ENCODE assay signal across 8 mouse cellular contexts in genomic region chr5:122372878-122373277, GRCm38 (mm10). TPM values are rescaled to one million over a fixed set of nuclear protein-coding genes. Genes with fewer than 3 reads are reported as not detected.
A peak's percentile ranks its signal among the peaks of the same experiment; 100 is the strongest.
DNase-seq lines count a peak whose midpoint lies in the region; ATAC-seq and TF ChIP-seq lines count a peak whose summit lies in the region.

No protein-coding gene starts in this region.

- no peak for TF ChIP-seq EP300 in MEL (IDR thresholded peaks at IDR 0.05; ENCODE audit: low read depth in 1 of 2, low read length in 2 of 2)

- 5% methylated on average over 5 of the region's 5 CpGs for WGBS in heart, embryonic 13.5 days
- 6% methylated on average over 5 of the region's 5 CpGs for WGBS in heart, embryonic 16.5 days
- WGBS in macrophage (ENCODE audit: missing documents) = 3% methylated on average over 5 of the region's 5 CpGs

- TF ChIP-seq RAD21 in MEL (IDR thresholded peaks at IDR 0.05; ENCODE audit: low read depth, low read length) = no peak

- H3K79me2 ChIP-seq in MEL (ENCODE audit: control insufficient read depth, insufficient read depth, low read length, poor library complexity) = peaks cover 27% of the 10 kb centered on the region
- H3K79me2 ChIP-seq in macrophage (ENCODE audit: inconsistent target) = peaks cover 14% of the 10 kb centered on the region

- peak overlapping the region; percentile 95 for H3K27ac ChIP-seq in heart, embryonic 13.5 days (replicated peaks)
- peak overlapping the region; percentile 87 for H3K27ac ChIP-seq in MEL (ENCODE audit: control insufficient read depth, low read depth, low read length)
- H3K27ac ChIP-seq in heart, embryonic 16.5 days (ENCODE audit: low read length) = peak overlapping the region; percentile 87
- H3K27ac ChIP-seq in macrophage = peak overlapping the region; percentile 43

- H3K27me3 ChIP-seq in heart, embryonic 13.5 days (replicated peaks) = no peaks in the 10 kb centered on the region
- no peaks in the 10 kb centered on the region for H3K27me3 ChIP-seq in MEL (ENCODE audit: control insufficient read depth in 1 of 2, insufficient read depth in 2 of 2, low read length in 2 of 2)
- H3K27me3 ChIP-seq in heart, embryonic 16.5 days (ENCODE audit: control insufficient read depth, insufficient read depth, low read length) = no peaks in the 10 kb centered on the region

- H3K9ac ChIP-seq in heart, embryonic 13.5 days = peak overlapping the region; percentile 89
- H3K9ac ChIP-seq in MEL (ENCODE audit: control insufficient read depth, low read depth, low read length, poor library complexity, severe bottlenecking) = peak overlapping the region; percentile 84
- peak overlapping the region; percentile 79 for H3K9ac ChIP-seq in heart, embryonic 16.5 days (ENCODE audit: low read length)

- no peak for TF ChIP-seq CTCF in MEL (IDR thresholded peaks at IDR 0.05 in 2 of 3, conservative IDR thresholded peaks at IDR 0.05 in 1 of 3; ENCODE audit: control insufficient read depth in 1 of 3, insufficient read depth in 1 of 3, low read depth in 2 of 3, low read length in 3 of 3, poor library complexity in 1 of 3, severe bottlenecking in 1 of 3)

- ATAC-seq in heart, embryonic 13.5 days (ENCODE audit: extremely low read depth, insufficient number of reproducible peaks, low FRiP score, low TSS enrichment) = no peak
- no peak for ATAC-seq in heart, embryonic 16.5 days (replicated peaks; ENCODE audit: extremely low read depth, insufficient read depth, low FRiP score)

- intact Hi-C loops in heart, postnatal 10 days (cut with DNase I) = no loop called here

- TF ChIP-seq POLR2A in MEL (IDR thresholded peaks at IDR 0.05; ENCODE audit: control insufficient read depth in 1 of 2, insufficient read depth in 1 of 2, low read depth in 1 of 2, low read length in 2 of 2, poor library complexity in 1 of 2) = no peak; a peak in 1 of 4 replicates

- H3K4me3 ChIP-seq in heart, embryonic 13.5 days = peak overlapping the region; percentile 70
- H3K4me3 ChIP-seq in MEL (ENCODE audit: control insufficient read depth in 1 of 2, insufficient read depth in 1 of 2, low read depth in 2 of 2, low read length in 2 of 2) (peak overlapping the region; percentile 81 to 95), macrophage (ENCODE audit: inconsistent target) (peak overlapping the region; percentile 80)
- peak overlapping the region; percentile 91 for H3K4me3 ChIP-seq in heart, embryonic 16.5 days (ENCODE audit: low read length)

- H3K4me2 ChIP-seq in heart, embryonic 13.5 days = peak overlapping the region; percentile 91
- H3K4me2 ChIP-seq in heart, embryonic 16.5 days (ENCODE audit: low read depth, low read length) = peak overlapping the region; percentile 74

- no peaks in the 10 kb centered on the region for H3K9me3 ChIP-seq in heart, embryonic 13.5 days
- no peaks in the 10 kb centered on the region for H3K9me3 ChIP-seq in MEL (replicated peaks; ENCODE audit: insufficient read depth, low read length)
- H3K9me3 ChIP-seq in heart, embryonic 16.5 days (replicated peaks; ENCODE audit: control insufficient read depth, low read length) = no peaks in the 10 kb centered on the region

- no peak for DNase-seq in heart, postnatal 10 days
- DNase-seq in MEL (ENCODE audit: low read depth, low spot score) = no peak
- no peak for DNase-seq in MN1 (ENCODE audit: low spot score)
- DNase-seq in ovary, adult 18-20 months (ENCODE audit: low spot score) = no peak
- no peak for DNase-seq in c-Kit-positive CD71-positive TER-119-positive erythroid progenitor cells, embryonic 14.5 days (ENCODE audit: low spot score)

- peaks cover 55% of the 10 kb centered on the region for H3K36me3 ChIP-seq in heart, embryonic 13.5 days
- H3K36me3 ChIP-seq in MEL (ENCODE audit: control insufficient read depth in 1 of 2, insufficient read depth in 2 of 2, low read length in 2 of 2) = peaks cover 7 to 11% of the 10 kb centered on the region in 2 experiments; a peak in 3 of 4 replicates
- peaks cover 7% of the 10 kb centered on the region for H3K36me3 ChIP-seq in heart, embryonic 16.5 days (ENCODE audit: control insufficient read depth, insufficient read depth)
- peaks cover 2% of the 10 kb centered on the region; the same call in 1 of the 2 replicates for H3K36me3 ChIP-seq in macrophage (ENCODE audit: inconsistent target)

- H3K4me1 ChIP-seq in heart, embryonic 13.5 days = peaks cover 16% of the 10 kb centered on the region
- H3K4me1 ChIP-seq in MEL (ENCODE audit: control insufficient read depth in 1 of 2, insufficient read depth in 2 of 2, low read length in 2 of 2) = peaks cover 0 to 3% of the 10 kb centered on the region in 2 experiments; a peak in 1 of 4 replicates
- peaks cover 11% of the 10 kb centered on the region for H3K4me1 ChIP-seq in heart, embryonic 16.5 days (ENCODE audit: control insufficient read depth, insufficient read depth, low read length)

TF ChIP-seq in MEL, 35 proteins besides CTCF, POLR2A, EP300 and RAD21:
- TF ChIP-seq ZKSCAN1 (IDR thresholded peaks at IDR 0.05; ENCODE audit: low read depth, low read length) (no peak), CHD1 (IDR thresholded peaks at IDR 0.05; ENCODE audit: low read depth, low read length) (0 out of 2 replicates have a peak, but pooled peaks have one; percentile 81)

RNA-seq across cellular contexts. Expression of gene Fam216a, which starts 0.7 kb away (rescaled TPM):
- polyA plus RNA-seq in heart, embryonic 13.5 days (2015; fragmentation: Nextera tagmentation; extraction: Ambion mirVana) = 55.5 and 56.8 TPM in 2 replicates
- 10 to 100 TPM; 17.1 to 22.7 TPM for total RNA-seq in heart, postnatal 10 days (2021)
- 68.9 and 73.8 TPM in 2 replicates for total RNA-seq in MEL (2012; rRNA removed)
- polyA plus RNA-seq in MEL (2012; ENCODE audit: insufficient read depth in 1 of 2, insufficient read length in 2 of 2, low read depth in 1 of 2, low replicate concordance in 2 of 2, missing spikeins in 1 of 2) (100 to 1,000 TPM in 1 of 2 experiments, not detected in 1; 100 TPM), macrophage (2018) (3.7 to 8.8 TPM (median 5.3 TPM) in 3 replicates)
- polyA plus RNA-seq in heart, embryonic 16.5 days (2015; fragmentation: Nextera tagmentation; extraction: Ambion mirVana) = 50.7 and 51.7 TPM in 2 replicates
- 1 to 10 TPM in 18 of 26 experiments, under 1 TPM in 5, not detected in 3; 0.55 to 7.8 (median 1.9) TPM for total RNA-seq in macrophage (2018; cell fraction: chromatin; rRNA removed)
- total RNA-seq in macrophage (2018; cell fraction: cytosol; rRNA removed) = 1 to 10 TPM; 3.1 to 7.5 (median 4.5) TPM
- total RNA-seq in macrophage (2018; cell fraction: nucleus; rRNA removed) = 1 to 10 TPM in 24 of 26 experiments, under 1 TPM in 2; 0.83 to 5.4 (median 2.4) TPM

RNA-seq across cellular contexts. Expression of gene Gpn3, which starts 1.2 kb away (rescaled TPM):
- 54.4 and 59.9 TPM in 2 replicates for polyA plus RNA-seq in heart, embryonic 13.5 days (2015; fragmentation: Nextera tagmentation; extraction: Ambion mirVana)
- 10 to 100 TPM; 24.3 to 25.5 TPM for total RNA-seq in heart, postnatal 10 days (2021)
- total RNA-seq in MEL (2012; rRNA removed) = 81.1 and 85.6 TPM in 2 replicates
- 10 to 100 TPM in 1 of 2 experiments, not detected in 1; 89.9 TPM for polyA plus RNA-seq in MEL (2012; ENCODE audit: insufficient read depth in 1 of 2, insufficient read length in 2 of 2, low read depth in 1 of 2, low replicate concordance in 2 of 2, missing spikeins in 1 of 2)
- 51.3 and 68.6 TPM in 2 replicates for polyA plus RNA-seq in heart, embryonic 16.5 days (2015; fragmentation: Nextera tagmentation; extraction: Ambion mirVana)
- total RNA-seq in macrophage (2018; cell fraction: chromatin; rRNA removed) = 10 to 100 TPM in 15 of 26 experiments, 1 to 10 TPM in 11; 2.5 to 24.2 (median 10.4) TPM
- 10 to 100 TPM in 21 of 26 experiments, 1 to 10 TPM in 5; 8.3 to 17.8 (median 12.5) TPM for total RNA-seq in macrophage (2018; cell fraction: cytosol; rRNA removed)
- 10 to 100 TPM in 10 of 26 experiments, 1 to 10 TPM in 16; 3.8 to 23.8 (median 8.4) TPM for total RNA-seq in macrophage (2018; cell fraction: nucleus; rRNA removed)
- 16.3 to 20.4 TPM (median 16.8 TPM) in 3 replicates for polyA plus RNA-seq in macrophage (2018)

RNA-seq across cellular contexts. Expression of gene Vps29, which starts 18.7 kb away (rescaled TPM):
- polyA plus RNA-seq in heart, embryonic 13.5 days (2015; fragmentation: Nextera tagmentation; extraction: Ambion mirVana) = 214 and 236 TPM in 2 replicates
- 100 to 1,000 TPM; 109 to 122 TPM for total RNA-seq in heart, postnatal 10 days (2021)
- total RNA-seq in MEL (2012; rRNA removed) = 91.9 and 92.1 TPM in 2 replicates
- polyA plus RNA-seq in MEL (2012; ENCODE audit: insufficient read depth in 1 of 2, insufficient read length in 2 of 2, low read depth in 1 of 2, low replicate concordance in 2 of 2, missing spikeins in 1 of 2) = 100 to 1,000 TPM; 101 to 424 TPM
- 198 and 200 TPM in 2 replicates for polyA plus RNA-seq in heart, embryonic 16.5 days (2015; fragmentation: Nextera tagmentation; extraction: Ambion mirVana)
- 100 to 1,000 TPM in 3 of 26 experiments, 10 to 100 TPM in 23; 47.7 to 112 (median 75.0) TPM for total RNA-seq in macrophage (2018; cell fraction: chromatin; rRNA removed)
- 100 to 1,000 TPM; 133 to 192 (median 154) TPM for total RNA-seq in macrophage (2018; cell fraction: cytosol; rRNA removed)
- total RNA-seq in macrophage (2018; cell fraction: nucleus; rRNA removed) = 100 to 1,000 TPM in 7 of 26 experiments, 10 to 100 TPM in 19; 56.8 to 130 (median 86.8) TPM
- polyA plus RNA-seq in macrophage (2018) = 234 to 353 TPM (median 252 TPM) in 3 replicates

RNA-seq across cellular contexts. Expression of gene Arpc3, which starts 18.8 kb away (rescaled TPM):
- polyA plus RNA-seq in heart, embryonic 13.5 days (2015; fragmentation: Nextera tagmentation; extraction: Ambion mirVana) = 99.1 and 114 TPM in 2 replicates
- 100 to 1,000 TPM; 140 to 150 TPM for total RNA-seq in heart, postnatal 10 days (2021)
- 406 and 433 TPM in 2 replicates for total RNA-seq in MEL (2012; rRNA removed)
- polyA plus RNA-seq in MEL (2012; ENCODE audit: insufficient read depth in 1 of 2, insufficient read length in 2 of 2, low read depth in 1 of 2, low replicate concordance in 2 of 2, missing spikeins in 1 of 2) = 1,000 to 10,000 TPM in 1 of 2 experiments, 100 to 1,000 TPM in 1; 365 to 1,109 TPM
- 97.0 and 118 TPM in 2 replicates for polyA plus RNA-seq in heart, embryonic 16.5 days (2015; fragmentation: Nextera tagmentation; extraction: Ambion mirVana)
- 100 to 1,000 TPM; 128 to 449 (median 189) TPM for total RNA-seq in macrophage (2018; cell fraction: chromatin; rRNA removed)
- total RNA-seq in macrophage (2018; cell fraction: cytosol; rRNA removed) = 100 to 1,000 TPM; 567 to 868 (median 701) TPM
- 100 to 1,000 TPM; 137 to 276 (median 167) TPM for total RNA-seq in macrophage (2018; cell fraction: nucleus; rRNA removed)
- 1,088 to 1,432 TPM (median 1,117 TPM) in 3 replicates for polyA plus RNA-seq in macrophage (2018)

RNA-seq across cellular contexts. Expression of gene Rad9b, which starts 18.8 kb away (rescaled TPM):
- polyA plus RNA-seq in heart, embryonic 13.5 days (2015; fragmentation: Nextera tagmentation; extraction: Ambion mirVana) = 6.2 and 7.5 TPM in 2 replicates
- total RNA-seq in heart, postnatal 10 days (2021) = 1 to 10 TPM; 1.1 to 1.4 TPM
- 7.3 and 9.1 TPM in 2 replicates for total RNA-seq in MEL (2012; rRNA removed)
- 10 to 100 TPM in 1 of 2 experiments, not detected in 1; 11.1 TPM for polyA plus RNA-seq in MEL (2012; ENCODE audit: insufficient read depth in 1 of 2, insufficient read length in 2 of 2, low read depth in 1 of 2, low replicate concordance in 2 of 2, missing spikeins in 1 of 2)
- polyA plus RNA-seq in heart, embryonic 16.5 days (2015; fragmentation: Nextera tagmentation; extraction: Ambion mirVana) = 8.1 and 11.0 TPM in 2 replicates
- total RNA-seq in macrophage (2018; cell fraction: chromatin; rRNA removed) = 10 to 100 TPM in 1 of 26 experiments, 1 to 10 TPM in 23, under 1 TPM in 1, not detected in 1; 0.74 to 11.2 (median 6.5) TPM
- 1 to 10 TPM in 1 of 26 experiments, under 1 TPM in 25; 0.23 to 1.0 (median 0.54) TPM for total RNA-seq in macrophage (2018; cell fraction: cytosol; rRNA removed)
- 10 to 100 TPM in 1 of 26 experiments, 1 to 10 TPM in 22, under 1 TPM in 3; 0.35 to 10.4 (median 3.7) TPM for total RNA-seq in macrophage (2018; cell fraction: nucleus; rRNA removed)
- polyA plus RNA-seq in macrophage (2018) = 0.75 to 0.90 TPM (median 0.77 TPM) in 3 replicates

Comparison
In these comparisons a context has a peak if more than half of its experiments do, and no peak if none do; other contexts are left out.
1. H3K27ac ChIP-seq: peak in every context shown above with its lines; median percentile 95 in heart, embryonic 13.5 days; 87 in MEL; 87 in heart, embryonic 16.5 days; 43 in macrophage.